Mouse (Mus musculus): ENCODE results near the gene Guk1.

DNA sequence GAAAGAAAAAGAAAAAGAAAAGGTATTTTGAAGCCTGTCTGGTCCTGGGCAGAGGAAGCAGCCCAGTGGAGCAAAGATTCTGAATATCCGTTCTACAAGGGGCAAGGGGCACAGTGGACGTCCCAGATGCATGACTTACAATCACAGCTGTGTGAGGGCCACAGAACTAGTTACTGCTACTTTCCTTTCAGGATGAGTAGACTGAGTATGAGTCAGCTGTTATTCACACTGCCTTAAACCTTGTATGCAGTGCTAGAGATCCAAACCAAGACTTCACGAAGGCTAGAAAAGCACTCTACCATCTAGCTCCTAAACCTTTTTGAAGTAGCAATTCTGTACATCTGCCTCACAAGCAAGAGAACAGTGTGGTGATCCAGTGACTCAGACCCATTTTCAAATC is 34.2 kb upstream of the Guk1 start:
- no peak for TF ChIP-seq CTCF (IDR thresholded peaks at IDR 0.05; ENCODE audit: low read depth, low read length)
- no peak for TF ChIP-seq POLR2A (IDR thresholded peaks at IDR 0.05; ENCODE audit: extremely low read depth, insufficient read depth, low read length)

Data from liver, adult 2 months (tissue).